Mouse (Mus musculus) olfactory bulb, adult 2 months (tissue): Measurements from ENCODE around the gene Crb2. TPM values are rescaled to one million over a fixed set of nuclear protein-coding genes. Genes with fewer than 3 reads are reported as not detected.
A peak's percentile ranks its signal among the peaks of the same experiment; 100 is the strongest.

Experiments
- H3K27ac ChIP-seq: fragments of 200-500 bp; 2 replicates; pipeline ENCODE4 v1.5.1; 2012; ENCODE audit warnings: low read depth, low read length; ENCODE audit not compliant: insufficient read depth
- H3K4me1 ChIP-seq: fragments of 200-500 bp; 2 replicates; pipeline ENCODE4 v1.6.1; 2012; ENCODE audit warnings: low read length; ENCODE audit not compliant: control insufficient read depth, insufficient read depth
- H3K4me3 ChIP-seq: fragments of 200-500 bp; 2 replicates; pipeline ENCODE4 v1.5.1; 2012; ENCODE audit warnings: mild to moderate bottlenecking, low read depth, low read length, moderate library complexity; ENCODE audit not compliant: insufficient read depth
- CTCF ChIP-seq: fragments of 200-500 bp; IDR thresholded peaks from 2 replicates; pipeline ENCODE4 v1.5.1; 2012; ENCODE audit warnings: low read depth, mild to moderate bottlenecking, low read length, moderate library complexity; ENCODE audit not compliant: insufficient read depth
- POLR2A ChIP-seq: fragments of 200-500 bp; IDR thresholded peaks from 2 replicates; pipeline ENCODE4 v1.6.1; 2012; ENCODE audit warnings: mild to moderate bottlenecking, low read depth, low read length, moderate library complexity; ENCODE audit not compliant: insufficient read depth
- WGBS: fragments of 180-500 bp; shearing (Covaris S2); methylation state at CpG from one replicate; pipeline ENCODE4 v1.1.7; 2018; 5-methylcytosine and 5-hydroxymethylcytosine counted together
- polyA plus RNA-seq: library from polyadenylated mRNA; stranded (reverse); fragments of >200 nt; gene quantifications from 2 replicates; pipeline ENCODE4 v1.2.4, GENCODE M21; 2012; ENCODE audit warnings: low replicate concordance; ENCODE audit not compliant: missing spikeins, insufficient read depth, insufficient read length

Gene Crb2
- polyA plus RNA-seq, 1 experiment = not detected

- Histone ChIP-seq H3K4me3 (no peak overlapping the region), H3K4me1 (peaks cover 18% of the 10 kb centered on the region), H3K27ac (no peak overlapping the region)
- 60% methylated on average over 20 of the region's 20 CpGs for WGBS
- no peak for TF ChIP-seq POLR2A
- TF ChIP-seq CTCF = no peak
Measured at GRCm38 (mm10) chr2:37776611-37777411, 762 bp downstream of the Crb2 start.

GRCm38 (mm10) chr2:37777958-37778720 is 2.1 kb downstream of the Crb2 start:
- TF ChIP-seq POLR2A (no peak), CTCF (no peak)
- WGBS = 40% methylated on average over 10 of the region's 10 CpGs
- Histone ChIP-seq H3K4me3 (no peak overlapping the region), H3K27ac (no peak overlapping the region), H3K4me1 (peaks cover 18% of the 10 kb centered on the region)

GRCm38 (mm10) chr2:37780270-37780929 is 4.4 kb downstream of the Crb2 start:
- H3K4me3 ChIP-seq = peak overlapping the region; percentile 38
- 14% methylated on average over 14 of the region's 14 CpGs for WGBS
- peaks cover 22% of the 10 kb centered on the region for H3K4me1 ChIP-seq
- H3K27ac ChIP-seq = no peak overlapping the region
- TF ChIP-seq POLR2A (no peak), CTCF (no peak)

GRCm38 (mm10) chr2:37781421-37781820 is 5.4 kb downstream of the Crb2 start:
- H3K4me1 ChIP-seq = peaks cover 24% of the 10 kb centered on the region
- no peak overlapping the region for H3K27ac ChIP-seq
- 79% methylated on average over 3 of the region's 3 CpGs for WGBS
- no peak for TF ChIP-seq POLR2A
- no peak for TF ChIP-seq CTCF
- H3K4me3 ChIP-seq = no peak overlapping the region

- Histone ChIP-seq H3K27ac (no peak overlapping the region), H3K4me3 (no peak overlapping the region), H3K4me1 (peaks cover 26% of the 10 kb centered on the region)
- 72% methylated on average over 7 of the region's 7 CpGs for WGBS
- TF ChIP-seq POLR2A (no peak), CTCF (no peak)
Measured at GRCm38 (mm10) chr2:37782002-37782401, 6.0 kb downstream of the Crb2 start.

- WGBS = 52% methylated on average over 5 of the region's 5 CpGs
- Histone ChIP-seq H3K27ac (no peak overlapping the region), H3K4me3 (no peak overlapping the region), H3K4me1 (peaks cover 28% of the 10 kb centered on the region)
- TF ChIP-seq POLR2A (no peak), CTCF (no peak)
Measured at GRCm38 (mm10) chr2:37784473-37784872, 8.4 kb downstream of the Crb2 start.

- H3K4me1 ChIP-seq = peaks cover 18% of the 10 kb centered on the region
- H3K4me3 ChIP-seq = peak overlapping the region; percentile 23; the same call in 1 of the 2 replicates
- H3K27ac ChIP-seq = no peak overlapping the region
- TF ChIP-seq POLR2A (no peak), CTCF (no peak)
- WGBS = 46% methylated on average over 52 of the region's 52 CpGs
Measured at GRCm38 (mm10) chr2:37786461-37786860, 10.4 kb downstream of the Crb2 start.

GRCm38 (mm10) chr2:37788176-37788962 is 12.3 kb downstream of the Crb2 start:
- TF ChIP-seq POLR2A (no peak), CTCF (no peak)
- Histone ChIP-seq H3K4me3 (no peak overlapping the region), H3K27ac (no peak overlapping the region), H3K4me1 (peaks cover 18% of the 10 kb centered on the region)
- WGBS = 47% methylated on average over 7 of the region's 7 CpGs

GRCm38 (mm10) chr2:37789029-37789428 is 13.0 kb downstream of the Crb2 start:
- Histone ChIP-seq H3K27ac (no peak overlapping the region), H3K4me1 (peaks cover 18% of the 10 kb centered on the region), H3K4me3 (no peak overlapping the region)
- TF ChIP-seq POLR2A (no peak), CTCF (no peak)
- 89% methylated on average over 5 of the region's 5 CpGs for WGBS
